Mouse (Mus musculus) MEL (cell line): ENCODE results near the gene Slc9a5. TPM values are rescaled to one million over a fixed set of nuclear protein-coding genes. Genes with fewer than 3 reads are reported as not detected.

ENCODE experiments used
- DNase-seq: peaks from one replicate; pipeline ENCODE4 v3.0.0; 2011; ENCODE audit warnings: low read depth, low spot score
- H3K27ac ChIP-seq: 2 replicates; pipeline ENCODE4 v1.5.1; 2012; ENCODE audit warnings: low read depth, mild to moderate bottlenecking, control low read depth, low read length, moderate library complexity; ENCODE audit not compliant: control insufficient read depth
- H3K27me3 ChIP-seq, 2 experiments: fragments of 150-350 bp in 1 of 2; sonication (generic) in 1 of 2; 2 replicates each; pipeline ENCODE4 v1.6.1; 2012; ENCODE audit warnings: low read length in 2 of 2, mild to moderate bottlenecking in 2 of 2, improper control_type of control experiment in 1 of 2, moderate library complexity in 1 of 2; ENCODE audit not compliant: insufficient read depth in 2 of 2, control insufficient read depth in 1 of 2
- H3K36me3 ChIP-seq, 2 experiments: 2 replicates each; pipeline ENCODE4 v1.6.1; 2012 to 2014; ENCODE audit warnings: low read length in 2 of 2, improper control_type of control experiment in 1 of 2, inconsistent platforms in 1 of 2, mild to moderate bottlenecking in 1 of 2; ENCODE audit not compliant: insufficient read depth in 2 of 2, control insufficient read depth in 1 of 2
- H3K4me1 ChIP-seq, 2 experiments: fragments of 150-350 bp in 1 of 2; sonication (generic) in 1 of 2; 2 replicates each; pipeline ENCODE4 v1.6.1; 2012; ENCODE audit warnings: low read length in 2 of 2, improper control_type of control experiment in 1 of 2, mild to moderate bottlenecking in 1 of 2; ENCODE audit not compliant: insufficient read depth in 2 of 2, control insufficient read depth in 1 of 2
- H3K4me3 ChIP-seq, 2 experiments: fragments of 150-350 bp in 1 of 2; sonication (generic) in 1 of 2; 2 replicates each; pipeline ENCODE4 v1.5.1; 2012; ENCODE audit warnings: low read depth in 2 of 2, low read length in 2 of 2, mild to moderate bottlenecking in 2 of 2, moderate library complexity in 2 of 2, control low read depth in 1 of 2, improper control_type of control experiment in 1 of 2; ENCODE audit not compliant: control insufficient read depth in 1 of 2, insufficient read depth in 1 of 2
- H3K79me2 ChIP-seq: 2 replicates; pipeline ENCODE4 v1.6.1; 2012; ENCODE audit warnings: mild to moderate bottlenecking, low read length, moderate library complexity; ENCODE audit not compliant: control insufficient read depth, poor library complexity, insufficient read depth
- H3K9ac ChIP-seq: 2 replicates; pipeline ENCODE4 v1.6.1; 2012; ENCODE audit warnings: low read depth, mild to moderate bottlenecking, control low read depth, low read length, moderate library complexity; ENCODE audit not compliant: control insufficient read depth, poor library complexity, severe bottlenecking
- H3K9me3 ChIP-seq: fragments of 150-350 bp; sonication (generic); replicated peaks from 2 replicates; pipeline ENCODE4 v1.6.1; 2012; ENCODE audit warnings: mild to moderate bottlenecking, low read length, improper control_type of control experiment, moderate library complexity; ENCODE audit not compliant: insufficient read depth
- BHLHE40 ChIP-seq: IDR thresholded peaks from 2 replicates; pipeline ENCODE4 v1.6.1; 2012; ENCODE audit warnings: low read depth, mild to moderate bottlenecking, inconsistent platforms, low read length, improper control_type of control experiment, borderline replicate concordance
- CHD2 ChIP-seq: IDR thresholded peaks from 2 replicates; pipeline ENCODE4 v1.6.1; 2011; ENCODE audit warnings: low read length, improper control_type of control experiment
- CTCF ChIP-seq, 3 experiments: IDR thresholded peaks in 2 of 3; conservative IDR thresholded peaks in 1 of 3; 2 replicates each; pipeline ENCODE4 v1.5.1; 2011 to 2012; ENCODE audit warnings: low read length in 3 of 3, low read depth in 2 of 3, mild to moderate bottlenecking in 2 of 3, improper control_type of control experiment in 1 of 3, inconsistent platforms in 1 of 3, mixed read lengths in 1 of 3, moderate library complexity in 1 of 3; ENCODE audit not compliant: control insufficient read depth in 1 of 3, insufficient read depth in 1 of 3, poor library complexity in 1 of 3, severe bottlenecking in 1 of 3
- E2F4 ChIP-seq: IDR thresholded peaks from 2 replicates; pipeline ENCODE4 v1.6.1; 2011; ENCODE audit warnings: low read depth, low read length, improper control_type of control experiment, borderline replicate concordance
- ETS1 ChIP-seq: IDR thresholded peaks from 2 replicates; pipeline ENCODE4 v1.6.1; 2012; ENCODE audit warnings: low read depth, mild to moderate bottlenecking, inconsistent platforms, low read length, improper control_type of control experiment, moderate library complexity
- GATA1 ChIP-seq: IDR thresholded peaks from 2 replicates; pipeline ENCODE4 v1.6.1; 2011; ENCODE audit warnings: low read depth, low read length, improper control_type of control experiment
- JUND ChIP-seq: IDR thresholded peaks from 2 replicates; pipeline ENCODE4 v1.6.1; 2011; ENCODE audit warnings: low read depth, mild to moderate bottlenecking, improper control_type of control experiment, low read length
- KAT2A ChIP-seq: conservative IDR thresholded peaks from 2 replicates; pipeline ENCODE4 v1.6.1; 2012; ENCODE audit warnings: low read depth, low read length, improper control_type of control experiment, inconsistent platforms
- MXI1 ChIP-seq: IDR thresholded peaks from 2 replicates; pipeline ENCODE4 v1.6.1; 2011; ENCODE audit warnings: mild to moderate bottlenecking, low read depth, low read length, improper control_type of control experiment
- MYC ChIP-seq: IDR thresholded peaks from 2 replicates; pipeline ENCODE4 v1.6.1; 2011; ENCODE audit warnings: low read depth, mild to moderate bottlenecking, low read length, improper control_type of control experiment, moderate library complexity
- NELFE ChIP-seq: IDR thresholded peaks from 2 replicates; pipeline ENCODE4 v1.6.1; 2011; ENCODE audit warnings: low read depth, low read length, improper control_type of control experiment
- POLR2A ChIP-seq, 2 experiments: IDR thresholded peaks; 2 replicates each; pipeline ENCODE4 v1.6.1; 2011 to 2012; ENCODE audit warnings: low read length in 2 of 2, mild to moderate bottlenecking in 2 of 2, control low read depth in 1 of 2, improper control_type of control experiment in 1 of 2, low read depth in 1 of 2, moderate library complexity in 1 of 2; ENCODE audit not compliant: control insufficient read depth in 1 of 2, insufficient read depth in 1 of 2, poor library complexity in 1 of 2
- POLR2AphosphoS2 ChIP-seq: IDR thresholded peaks from 2 replicates; pipeline ENCODE4 v1.6.1; 2011; ENCODE audit warnings: low read length, improper control_type of control experiment
- RAD21 ChIP-seq: IDR thresholded peaks from 2 replicates; pipeline ENCODE4 v1.6.1; 2011; ENCODE audit warnings: mild to moderate bottlenecking, low read depth, low read length, improper control_type of control experiment
- RCOR1 ChIP-seq: IDR thresholded peaks from 2 replicates; pipeline ENCODE4 v1.6.1; 2012; ENCODE audit warnings: low read depth, mild to moderate bottlenecking, inconsistent platforms, low read length, improper control_type of control experiment
- SIN3A ChIP-seq: IDR thresholded peaks from 2 replicates; pipeline ENCODE4 v1.6.1; 2012; ENCODE audit warnings: low read length, improper control_type of control experiment, inconsistent platforms
- SMC3 ChIP-seq: IDR thresholded peaks from 2 replicates; pipeline ENCODE4 v1.6.1; 2011; ENCODE audit warnings: low read depth, low read length, improper control_type of control experiment
- TAL1 ChIP-seq: IDR thresholded peaks from 2 replicates; pipeline ENCODE4 v1.6.1; 2012; ENCODE audit warnings: mild to moderate bottlenecking, inconsistent platforms, low read length, moderate library complexity, mixed read lengths
- UBTF ChIP-seq: IDR thresholded peaks from 2 replicates; pipeline ENCODE4 v1.6.1; 2012; ENCODE audit warnings: low read depth, mild to moderate bottlenecking, inconsistent platforms, low read length, improper control_type of control experiment, moderate library complexity, borderline replicate concordance; ENCODE audit not compliant: insufficient read depth
- USF2 ChIP-seq, 2 experiments: IDR thresholded peaks; 2 replicates each; pipeline ENCODE4 v1.6.1; 2011 to 2012; ENCODE audit warnings: improper control_type of control experiment in 2 of 2, low read length in 2 of 2, borderline replicate concordance in 1 of 2, inconsistent platforms in 1 of 2, low read depth in 1 of 2, mild to moderate bottlenecking in 1 of 2; ENCODE audit not compliant: insufficient read depth in 1 of 2
- ZC3H11A ChIP-seq: IDR thresholded peaks from 2 replicates; pipeline ENCODE4 v1.6.1; 2012; ENCODE audit warnings: low read depth, mild to moderate bottlenecking, inconsistent platforms, low read length, improper control_type of control experiment
- ZKSCAN1 ChIP-seq: IDR thresholded peaks from 2 replicates; pipeline ENCODE4 v1.6.1; 2012; ENCODE audit warnings: low read depth, mild to moderate bottlenecking, inconsistent platforms, low read length, improper control_type of control experiment, moderate library complexity
- ZNF384 ChIP-seq: IDR thresholded peaks from 2 replicates; pipeline ENCODE4 v1.6.1; 2012; ENCODE audit warnings: low read depth, mild to moderate bottlenecking, inconsistent platforms, low read length, improper control_type of control experiment
- polyA plus RNA-seq, 2 experiments: library from polyadenylated mRNA; stranded (reverse) in 1 of 2; unstranded in 1 of 2; fragments of >175 nt in 1 of 2; fragments of >200 nt in 1 of 2; gene quantifications; 2 replicates each; pipeline versions ENCODE4 v1.2.1 to v1.2.4; 2012; ENCODE audit warnings: low replicate concordance in 2 of 2, low read depth in 1 of 2; ENCODE audit not compliant: insufficient read length in 2 of 2, insufficient read depth in 1 of 2, missing spikeins in 1 of 2
- total RNA-seq: library from RNA; depleted of rRNA; stranded (reverse); fragments of 300-350 nt; gene quantifications from 2 replicates; pipeline ENCODE4 v1.2.3, GENCODE M21; 2012

The Slc9a5 gene
- total and polyA plus RNA-seq, 3 experiments = 0.12 to 1.9 TPM; not detected in 1

- DNase-seq = no peak
- no peaks in the 10 kb centered on the region for H3K9me3 ChIP-seq
- no peak overlapping the region for H3K4me3 ChIP-seq
- H3K4me1 ChIP-seq = no peaks in the 10 kb centered on the region
- no peaks in the 10 kb centered on the region; a peak in 1 of 4 replicates for H3K27me3 ChIP-seq
- H3K9ac ChIP-seq = no peak overlapping the region
- no peaks in the 10 kb centered on the region for H3K36me3 ChIP-seq
- no peak overlapping the region for H3K27ac ChIP-seq
- TF ChIP-seq ZNF384 (0 out of 2 replicates have a peak, but pooled peaks have one; percentile 9), KAT2A (no peak), NELFE (no peak), MXI1 (no peak), ETS1 (no peak), USF2 (IDR thresholded peaks at IDR 0.05; ENCODE audit: borderline replicate concordance in 1 of 2, insufficient read depth in 1 of 2, low read depth in 1 of 2, low read length in 2 of 2) (no peak), BHLHE40 (no peak)
- TF ChIP-seq, all 39 proteins: peak for 1
- no peaks in the 10 kb centered on the region for H3K79me2 ChIP-seq
Measured at GRCm38 (mm10) chr8:105361751-105362702, 13.4 kb downstream of the Slc9a5 start.

GRCm38 (mm10) chr8:105367107-105367506 is 18.5 kb downstream of the Slc9a5 start:
- H3K9ac ChIP-seq = no peak overlapping the region
- no peak overlapping the region for H3K4me3 ChIP-seq
- peaks cover 0 to 4% of the 10 kb centered on the region in 2 experiments; a peak in 2 of 4 replicates for H3K36me3 ChIP-seq
- no peaks in the 10 kb centered on the region for H3K9me3 ChIP-seq
- TF ChIP-seq E2F4 (no peak), JUND (no peak), GATA1 (no peak), RCOR1 (no peak), TAL1 (no peak), ZKSCAN1 (no peak), SMC3 (peak; percentile 34), UBTF (no peak), CTCF (IDR thresholded peaks at IDR 0.05 in 2 of 3, conservative IDR thresholded peaks at IDR 0.05 in 1 of 3; ENCODE audit: control insufficient read depth in 1 of 3, insufficient read depth in 1 of 3, low read depth in 2 of 3, low read length in 3 of 3, poor library complexity in 1 of 3, severe bottlenecking in 1 of 3) (peak; percentile 21 to 55 (median 26); a peak in 4 of 6 replicates), SIN3A (no peak), ZNF384 (no peak), MYC (no peak), ZC3H11A (no peak), CHD2 (no peak), POLR2A (IDR thresholded peaks at IDR 0.05; ENCODE audit: control insufficient read depth in 1 of 2, insufficient read depth in 1 of 2, low read depth in 1 of 2, low read length in 2 of 2, poor library complexity in 1 of 2) (no peak), RAD21 (peak; percentile 16; the same call in 1 of the 2 replicates), POLR2AphosphoS2 (no peak)
- TF ChIP-seq, all 39 proteins: peak for 3
- Histone ChIP-seq H3K27me3 (no peaks in the 10 kb centered on the region; a peak in 1 of 4 replicates), H3K79me2 (no peaks in the 10 kb centered on the region), H3K27ac (no peak overlapping the region), H3K4me1 (peaks cover 4 to 7% of the 10 kb centered on the region in 2 experiments; a peak in 3 of 4 replicates)
- peak; percentile 42 for DNase-seq
